Mouse (Mus musculus) thymus, adult 2 months (tissue): ENCODE results near the gene Gse1. TPM values are rescaled to one million over a fixed set of nuclear protein-coding genes. Genes with fewer than 3 reads are reported as not detected.

Experiments used
- DNase-seq: peaks from one replicate; pipeline ENCODE4 v3.0.0; 2021
- H3K27ac ChIP-seq: fragments of 200-500 bp; 2 replicates; pipeline ENCODE4 v1.5.1; 2012; ENCODE audit warnings: low read length, control low read depth; ENCODE audit not compliant: control insufficient read depth, insufficient read depth
- H3K27me3 ChIP-seq: fragments of 200-500 bp; 2 replicates; pipeline ENCODE4 v1.6.1; 2012; ENCODE audit warnings: mild to moderate bottlenecking, low read length, moderate library complexity, mixed read lengths; ENCODE audit not compliant: control insufficient read depth, insufficient read depth
- H3K36me3 ChIP-seq: fragments of 200-500 bp; 2 replicates; pipeline ENCODE4 v1.6.1; 2012; ENCODE audit warnings: mild to moderate bottlenecking, low read length, moderate library complexity; ENCODE audit not compliant: control insufficient read depth, insufficient read depth
- H3K4me1 ChIP-seq: fragments of 200-500 bp; replicated peaks from 2 replicates; pipeline ENCODE4 v1.6.1; 2012; ENCODE audit warnings: low read length; ENCODE audit not compliant: control insufficient read depth, insufficient read depth
- H3K4me3 ChIP-seq: fragments of 200-500 bp; 2 replicates; pipeline ENCODE4 v1.5.1; 2012; ENCODE audit warnings: mild to moderate bottlenecking, low read length, control low read depth, moderate library complexity; ENCODE audit not compliant: control insufficient read depth, insufficient read depth
- CTCF ChIP-seq: fragments of 200-500 bp; IDR thresholded peaks from 2 replicates; pipeline ENCODE4 v1.5.1; 2012; ENCODE audit warnings: mild to moderate bottlenecking, control low read depth, low read length, moderate library complexity, borderline replicate concordance; ENCODE audit not compliant: control insufficient read depth, poor library complexity, insufficient read depth; ENCODE audit errors: extremely low read depth
- POLR2A ChIP-seq: fragments of 200-500 bp; IDR thresholded peaks from 2 replicates; pipeline ENCODE4 v1.6.1; 2012; ENCODE audit warnings: mild to moderate bottlenecking, low read length, control low read depth, moderate library complexity; ENCODE audit not compliant: control insufficient read depth, poor library complexity, insufficient read depth; ENCODE audit errors: extremely low read depth
- WGBS: fragments of 180-500 bp; shearing (Covaris S2); methylation state at CpG from one replicate; pipeline ENCODE4 v1.1.7; 2018; 5-methylcytosine and 5-hydroxymethylcytosine counted together
- polyA plus RNA-seq: library from polyadenylated mRNA; depleted of rRNA; stranded (reverse); fragments of >200 nt; gene quantifications from 2 replicates; pipeline ENCODE4 v1.2.3, GENCODE M21; 2012

The Gse1 gene
- polyA plus RNA-seq, 1 experiment: 202 TPM

- no peak overlapping the region for H3K4me3 ChIP-seq
- no peaks in the 10 kb centered on the region for H3K27me3 ChIP-seq
- 84% methylated on average over 7 of the region's 7 CpGs for WGBS
- TF ChIP-seq POLR2A (no peak), CTCF (no peak)
- DNase-seq: no peak
- no peak overlapping the region for H3K27ac ChIP-seq
- peaks cover 4% of the 10 kb centered on the region; the same call in 1 of the 2 replicates for H3K4me1 ChIP-seq
- no peaks in the 10 kb centered on the region for H3K36me3 ChIP-seq
Observed at GRCm38 (mm10) chr8:120390598-120390997, 162.3 kb downstream of the Gse1 start.

- 97% methylated on average over 21 of the region's 21 CpGs for WGBS
- Histone ChIP-seq H3K4me1 (peaks cover 9% of the 10 kb centered on the region; the same call in 1 of the 2 replicates), H3K27me3 (no peaks in the 10 kb centered on the region), H3K36me3 (no peaks in the 10 kb centered on the region), H3K4me3 (no peak overlapping the region), H3K27ac (no peak overlapping the region)
- no peak for TF ChIP-seq CTCF
- TF ChIP-seq POLR2A: no peak
- DNase-seq: no peak
Observed at GRCm38 (mm10) chr8:120391856-120392255, 163.6 kb downstream of the Gse1 start.

GRCm38 (mm10) chr8:120393085-120393484 lies 164.8 kb downstream of the Gse1 start:
- H3K4me3 ChIP-seq: no peak overlapping the region
- no peaks in the 10 kb centered on the region for H3K36me3 ChIP-seq
- H3K27me3 ChIP-seq: no peaks in the 10 kb centered on the region
- H3K27ac ChIP-seq: no peak overlapping the region
- DNase-seq: no peak
- 94% methylated on average over 11 of the region's 11 CpGs for WGBS
- H3K4me1 ChIP-seq: peaks cover 20% of the 10 kb centered on the region
- no peak for TF ChIP-seq CTCF
- no peak for TF ChIP-seq POLR2A

- DNase-seq: no peak
- Histone ChIP-seq H3K27ac (no peak overlapping the region), H3K4me1 (peaks cover 27% of the 10 kb centered on the region), H3K27me3 (no peaks in the 10 kb centered on the region), H3K36me3 (no peaks in the 10 kb centered on the region), H3K4me3 (no peak overlapping the region)
- TF ChIP-seq CTCF (no peak), POLR2A (no peak)
- WGBS: 92% methylated on average over 9 of the region's 9 CpGs
Observed at GRCm38 (mm10) chr8:120393871-120394275, 165.6 kb downstream of the Gse1 start.

- no peak overlapping the region for H3K27ac ChIP-seq
- no peak for DNase-seq
- H3K4me1 ChIP-seq: peaks cover 37% of the 10 kb centered on the region
- TF ChIP-seq POLR2A: no peak
- TF ChIP-seq CTCF: no peak
- WGBS: 97% methylated on average over 3 of the region's 3 CpGs
- no peak overlapping the region for H3K4me3 ChIP-seq
- H3K36me3 ChIP-seq: no peaks in the 10 kb centered on the region
- H3K27me3 ChIP-seq: no peaks in the 10 kb centered on the region
Observed at GRCm38 (mm10) chr8:120395892-120396291, 167.6 kb downstream of the Gse1 start.

- no peak for DNase-seq
- no peaks in the 10 kb centered on the region for H3K36me3 ChIP-seq
- peaks cover 37% of the 10 kb centered on the region for H3K4me1 ChIP-seq
- no peaks in the 10 kb centered on the region for H3K27me3 ChIP-seq
- TF ChIP-seq POLR2A: no peak
- H3K27ac ChIP-seq: no peak overlapping the region
- H3K4me3 ChIP-seq: no peak overlapping the region
- WGBS: 3% methylated on average over 3 of the region's 3 CpGs
Observed at GRCm38 (mm10) chr8:120396756-120397155, 168.5 kb downstream of the Gse1 start.
